Mouse (Mus musculus): ENCODE data around the gene Bcas3. TPM values are rescaled to one million over a fixed set of nuclear protein-coding genes. Genes with fewer than 3 reads are reported as not detected.
A peak's percentile ranks its signal among the peaks of the same experiment; 100 is the strongest.

Gene Bcas3
- total RNA-seq, 2 experiments from 2014 or later: 33.6 to 40.6 TPM

DNA sequence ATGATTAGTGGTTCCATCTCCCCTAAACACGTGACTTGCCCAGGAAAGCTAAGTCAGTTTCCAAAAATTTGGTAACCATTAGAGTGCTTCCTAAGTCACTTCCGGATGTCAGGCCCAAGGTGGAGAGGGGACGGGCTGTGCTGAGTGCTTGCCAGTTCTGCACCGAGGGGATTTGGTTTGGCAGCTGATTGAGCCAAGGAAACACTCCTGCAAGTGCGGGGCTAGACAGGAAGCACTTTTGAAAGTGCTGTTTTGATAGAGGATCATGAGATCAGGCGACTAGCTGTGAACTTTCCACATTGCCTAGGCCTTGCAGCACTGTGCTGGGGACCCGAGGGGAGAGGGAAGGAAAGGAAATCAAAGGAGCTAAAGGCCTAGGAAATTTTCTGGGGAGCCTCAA lies 262.5 kb downstream of the Bcas3 start:
- peak; percentile 79 to 89 for DNase-seq

DNA sequence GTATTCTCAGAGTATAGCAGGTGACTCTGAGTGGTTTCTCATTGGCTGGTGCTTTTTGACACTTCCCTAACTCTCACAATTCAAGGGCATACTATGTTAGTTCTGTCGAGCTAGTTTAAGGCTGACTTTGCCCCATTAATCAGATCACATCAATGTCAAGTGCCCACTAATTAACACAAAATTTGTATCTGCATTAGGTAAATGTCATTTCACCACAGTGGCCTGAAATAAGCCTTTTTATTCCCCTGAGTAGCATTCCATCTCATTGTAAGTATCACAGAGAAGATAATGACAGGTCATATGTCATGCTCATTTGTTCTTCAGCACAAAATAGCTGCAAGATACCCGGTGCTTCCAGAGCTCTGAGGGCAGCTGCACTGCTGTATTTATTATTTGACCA lies 268.5 kb downstream of the Bcas3 start:
- no peak for DNase-seq

DNA sequence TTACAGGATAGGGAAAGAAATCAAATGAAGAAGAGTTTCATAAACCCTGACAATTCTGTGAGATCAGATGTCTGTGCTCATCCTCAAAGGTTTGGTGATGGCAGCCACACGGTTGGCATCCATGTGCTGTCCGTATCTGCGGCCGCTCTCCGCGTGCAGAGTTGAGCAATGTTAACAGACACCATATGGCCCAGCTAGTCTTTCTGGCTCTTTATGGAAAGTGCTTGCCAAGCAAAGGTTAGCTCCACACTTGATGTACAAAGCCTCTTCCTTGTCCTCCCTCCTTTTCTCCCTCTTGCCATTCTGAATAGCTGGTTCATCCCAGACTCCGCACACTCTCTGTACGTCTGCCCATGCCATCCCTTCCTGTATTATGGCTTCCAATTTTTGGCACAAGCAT lies 269.0 kb downstream of the Bcas3 start:
- DNase-seq: peak; percentile 28 to 36

DNA sequence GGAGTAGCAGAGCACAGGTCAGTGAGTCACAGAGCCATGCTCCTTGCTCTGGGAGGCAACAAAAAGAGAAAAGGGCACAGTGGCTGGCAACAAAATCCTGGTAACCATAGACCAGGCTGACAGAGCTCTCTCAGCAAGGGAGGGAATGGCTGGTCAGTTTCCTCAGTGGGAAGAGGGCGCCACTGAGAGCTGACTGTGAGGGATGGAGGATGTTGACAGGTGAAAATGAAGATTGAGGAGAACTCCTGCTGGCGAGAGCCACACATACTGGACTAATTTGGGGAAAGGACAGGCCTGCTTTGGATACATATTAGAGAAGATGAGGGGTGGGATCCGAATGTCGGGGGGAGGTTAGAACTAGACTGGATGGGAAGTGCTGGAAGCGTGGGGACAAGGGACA lies 272.2 kb downstream of the Bcas3 start:
- no peak for DNase-seq

DNA sequence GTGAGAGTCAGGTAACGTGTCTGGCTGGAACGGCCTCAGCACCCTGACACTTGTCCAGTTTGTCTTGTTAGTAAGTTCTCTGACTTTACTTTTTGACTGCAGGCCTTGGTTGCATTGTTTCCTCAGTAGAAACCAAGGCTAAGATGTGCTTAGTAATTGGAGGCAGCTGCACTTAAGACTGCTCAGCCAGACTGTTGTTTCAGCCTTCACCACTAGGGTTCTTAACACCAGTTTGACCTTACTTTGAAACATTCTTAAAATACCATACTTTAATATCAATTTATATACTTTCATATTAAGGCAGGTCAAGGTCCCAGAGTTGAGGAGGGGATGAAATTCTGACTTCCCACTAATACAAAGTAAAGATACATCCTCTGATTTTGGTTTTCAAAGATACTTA lies 273.9 kb downstream of the Bcas3 start:
- DNase-seq: no peak

DNA sequence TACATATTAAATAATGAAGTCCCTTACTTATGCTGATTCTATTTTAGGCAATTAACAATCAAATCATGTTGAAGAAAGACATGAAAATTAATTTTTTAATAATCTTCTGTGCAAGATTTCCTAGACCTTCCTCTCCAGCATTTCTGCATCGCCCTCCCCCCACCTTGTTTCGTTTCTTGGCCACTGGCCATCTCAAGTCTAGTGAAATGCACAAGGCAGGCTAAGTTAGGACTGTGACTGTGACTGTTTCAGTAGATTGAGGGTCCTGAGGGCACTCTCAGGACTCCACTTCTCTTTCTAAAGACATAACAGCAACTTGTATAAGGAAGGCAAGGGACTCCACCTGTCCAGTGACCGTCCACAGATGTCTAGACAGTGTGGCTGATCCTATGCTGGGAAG lies 274.4 kb downstream of the Bcas3 start:
- DNase-seq: no peak

DNA sequence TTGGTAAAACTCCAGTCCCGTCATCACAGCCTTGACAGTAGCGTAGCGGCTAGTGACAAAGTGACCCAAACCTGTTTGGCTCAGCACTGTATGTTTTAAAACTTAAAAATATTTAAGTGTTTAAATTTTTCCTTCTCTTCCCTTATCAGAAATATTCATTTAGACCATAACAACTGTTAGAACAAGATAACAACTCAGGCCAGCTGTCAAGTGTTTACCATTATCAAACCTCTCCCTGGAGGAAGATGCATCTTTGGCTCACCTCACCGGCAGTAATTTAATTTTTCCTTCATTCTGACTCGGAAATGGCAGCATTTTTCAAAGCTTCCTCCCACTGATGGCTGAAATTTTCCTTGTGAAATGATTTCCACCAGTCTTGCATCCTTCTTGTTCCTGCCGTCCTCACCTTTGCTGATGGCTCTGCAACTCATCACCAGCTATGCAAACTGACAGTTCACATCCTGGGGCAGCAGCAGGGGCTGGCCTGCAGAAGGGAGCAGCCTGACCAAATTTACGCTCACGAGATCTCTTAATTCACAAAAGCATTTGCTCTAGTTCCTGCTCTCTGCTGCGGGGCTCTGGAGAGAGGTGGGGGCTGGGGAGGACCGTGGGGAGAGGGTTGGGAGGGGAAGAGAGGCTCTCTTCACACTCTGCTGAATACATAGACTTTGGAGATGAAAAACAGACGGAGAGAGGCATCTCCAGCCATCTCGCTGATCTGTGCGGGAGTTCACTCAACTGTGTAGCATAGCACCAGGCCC lies 275.5 kb downstream of the Bcas3 start:
- no peak for DNase-seq

DNA sequence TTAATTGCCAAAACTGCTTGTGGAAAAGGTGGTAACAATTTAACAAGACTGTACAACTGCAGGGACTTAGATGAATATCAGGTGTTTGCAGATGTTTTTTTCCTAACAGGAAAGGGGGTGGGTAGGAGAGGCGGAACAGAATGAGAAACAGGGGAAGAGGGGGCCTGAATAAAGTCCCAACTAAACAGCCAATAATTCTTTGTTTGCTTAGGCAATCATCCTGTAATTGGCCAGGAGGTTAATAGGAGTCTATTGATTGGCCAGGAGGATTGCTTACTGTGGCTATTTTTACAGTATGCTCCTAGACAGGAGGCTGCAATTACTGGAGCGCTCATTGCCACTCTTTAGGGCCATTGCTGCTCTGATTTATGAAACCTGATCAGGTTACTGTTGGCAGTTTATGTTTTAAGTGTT lies 279.6 kb downstream of the Bcas3 start:
- DNase-seq: no peak

DNA sequence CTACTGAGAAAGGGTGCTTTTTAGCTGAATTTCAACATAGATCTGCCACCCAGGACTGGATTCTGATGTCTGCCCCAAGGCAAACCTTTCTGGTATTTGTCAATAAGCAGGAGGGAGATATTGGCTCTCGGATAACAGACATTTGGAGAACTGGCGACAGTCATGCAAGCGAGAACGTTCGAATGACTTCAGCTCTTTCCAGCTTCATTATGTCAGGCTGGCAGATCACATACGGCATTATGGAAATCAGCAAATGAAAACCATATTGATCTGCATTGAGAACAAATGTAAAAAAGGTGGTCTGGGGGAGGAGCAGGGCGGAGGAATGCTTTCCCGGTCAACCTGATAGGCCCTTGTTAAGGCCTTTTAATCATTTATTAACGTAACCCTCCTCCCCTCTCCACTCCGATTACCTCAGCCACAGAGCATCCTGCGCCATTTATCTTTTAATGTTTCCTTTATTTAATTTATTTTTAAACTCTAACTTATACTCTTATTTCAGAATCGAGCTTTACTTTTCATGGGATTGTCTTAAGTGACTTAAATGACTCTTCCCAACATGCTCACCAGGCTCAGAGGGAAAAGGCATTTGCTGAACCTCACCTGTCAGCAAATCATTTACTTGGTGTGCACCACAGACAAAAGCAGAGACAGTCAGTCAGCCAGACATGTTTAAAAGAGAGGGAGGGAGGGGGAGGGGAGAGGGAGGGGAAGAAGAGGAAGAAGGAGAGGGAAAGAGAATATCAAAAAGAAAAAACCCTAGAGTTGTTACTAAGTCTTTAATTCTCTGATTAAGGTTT lies 285.9 kb downstream of the Bcas3 start:
- DNase-seq: no peak

DNA sequence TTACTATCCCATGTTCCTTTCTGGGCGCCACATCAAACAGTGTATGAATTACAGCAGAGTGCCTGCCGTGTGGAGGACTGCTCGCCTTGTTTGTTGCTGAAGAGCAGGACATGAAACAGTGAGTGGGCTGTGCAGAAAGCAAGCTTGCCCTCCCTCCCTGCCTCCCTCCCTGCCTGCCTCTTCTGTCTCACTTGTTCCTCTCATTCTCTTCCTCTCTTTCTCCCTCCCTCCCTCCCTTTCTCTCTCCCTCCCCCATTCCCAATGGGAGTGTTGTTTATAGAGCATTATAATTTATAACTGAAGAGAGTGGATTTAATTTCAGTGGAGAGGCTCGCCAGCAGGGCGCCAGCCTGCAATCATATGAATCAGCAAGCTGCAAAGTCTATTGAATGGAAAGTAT lies 287.7 kb downstream of the Bcas3 start:
- no peak for DNase-seq

DNA sequence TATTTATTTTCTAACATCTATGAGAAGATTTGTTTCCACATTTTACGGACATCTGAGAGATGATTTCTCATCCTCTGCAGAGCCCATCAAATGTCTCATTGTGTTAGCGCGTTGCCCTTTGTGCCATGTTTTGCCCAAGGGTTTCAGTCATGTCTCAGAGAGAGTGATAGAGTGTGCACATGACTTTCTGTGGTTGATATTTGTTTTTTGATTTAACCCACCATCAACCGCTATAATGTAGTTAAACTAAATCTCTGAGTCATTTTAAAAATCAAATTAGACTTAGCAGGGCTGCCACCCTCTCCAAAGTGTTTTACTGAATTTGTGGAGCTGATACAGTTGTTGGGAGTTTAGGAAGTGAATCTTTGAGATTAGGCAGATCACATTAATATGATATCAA lies 288.5 kb downstream of the Bcas3 start:
- DNase-seq: no peak

DNA sequence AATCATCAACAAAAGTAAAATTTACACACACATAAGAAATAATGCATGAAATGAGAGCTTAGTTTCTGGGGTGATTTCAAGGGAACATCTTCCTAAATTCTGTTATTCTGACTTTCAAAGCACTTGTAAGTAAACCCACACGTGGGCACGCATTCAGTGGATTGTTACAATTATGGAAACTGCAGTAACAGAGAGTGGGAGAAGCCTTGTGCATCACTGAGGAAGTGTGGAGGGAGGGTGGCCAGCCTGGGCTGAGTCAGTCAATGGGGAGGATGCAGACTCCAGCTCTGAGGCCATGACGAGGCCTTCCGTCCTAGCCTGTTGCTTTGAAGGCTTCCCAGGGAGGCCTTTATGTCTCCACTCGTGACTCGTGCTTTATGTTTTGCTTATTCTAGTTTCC lies 289.6 kb downstream of the Bcas3 start:
- peak in 1 of 2 experiments; percentile 8 for DNase-seq

DNA sequence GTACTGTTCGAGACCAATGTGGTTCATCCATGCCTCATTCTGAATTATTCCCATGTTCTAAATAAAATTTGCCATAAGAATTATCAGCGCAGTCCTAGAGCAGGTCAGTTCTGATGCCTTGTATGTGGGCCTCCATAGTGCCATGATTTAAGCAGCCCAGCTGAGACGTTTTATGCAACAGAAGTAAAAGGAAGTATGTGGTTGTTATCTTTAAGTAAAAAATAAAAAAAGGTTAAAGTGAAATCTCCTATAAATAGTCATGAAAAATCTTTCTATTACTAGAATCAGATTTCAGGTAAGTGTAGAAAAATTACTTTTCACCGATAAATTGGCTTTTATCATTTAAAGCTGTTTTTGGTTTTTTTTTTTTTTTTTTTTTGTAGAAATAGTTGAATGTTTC lies 290.1 kb downstream of the Bcas3 start:
- no peak for DNase-seq

DNA sequence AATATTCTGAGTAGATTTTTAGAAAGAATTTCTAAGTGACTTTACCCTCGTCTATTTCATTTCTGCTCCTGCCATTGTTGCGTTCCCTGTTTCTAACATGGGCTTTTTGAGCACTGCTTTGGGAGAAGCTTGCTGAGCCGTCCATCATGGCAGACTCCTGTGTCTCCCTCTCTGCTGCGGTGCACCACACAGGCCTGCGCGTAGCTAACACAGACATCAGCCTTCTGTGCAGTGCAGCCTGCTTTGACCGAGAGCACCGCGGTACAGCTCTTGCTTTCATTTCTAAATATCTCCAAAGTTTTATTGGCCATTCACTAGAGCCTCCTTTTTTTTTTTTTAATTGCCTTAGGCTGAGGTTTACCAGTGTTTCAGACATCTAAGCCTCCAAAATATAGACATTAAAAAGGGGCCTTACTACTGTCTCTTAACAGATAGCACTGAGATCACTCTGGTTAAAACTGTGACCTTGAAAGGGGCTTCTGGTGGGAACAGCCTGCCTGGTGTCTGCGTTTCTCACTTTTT lies 290.6 kb downstream of the Bcas3 start:
- DNase-seq: no peak

DNA sequence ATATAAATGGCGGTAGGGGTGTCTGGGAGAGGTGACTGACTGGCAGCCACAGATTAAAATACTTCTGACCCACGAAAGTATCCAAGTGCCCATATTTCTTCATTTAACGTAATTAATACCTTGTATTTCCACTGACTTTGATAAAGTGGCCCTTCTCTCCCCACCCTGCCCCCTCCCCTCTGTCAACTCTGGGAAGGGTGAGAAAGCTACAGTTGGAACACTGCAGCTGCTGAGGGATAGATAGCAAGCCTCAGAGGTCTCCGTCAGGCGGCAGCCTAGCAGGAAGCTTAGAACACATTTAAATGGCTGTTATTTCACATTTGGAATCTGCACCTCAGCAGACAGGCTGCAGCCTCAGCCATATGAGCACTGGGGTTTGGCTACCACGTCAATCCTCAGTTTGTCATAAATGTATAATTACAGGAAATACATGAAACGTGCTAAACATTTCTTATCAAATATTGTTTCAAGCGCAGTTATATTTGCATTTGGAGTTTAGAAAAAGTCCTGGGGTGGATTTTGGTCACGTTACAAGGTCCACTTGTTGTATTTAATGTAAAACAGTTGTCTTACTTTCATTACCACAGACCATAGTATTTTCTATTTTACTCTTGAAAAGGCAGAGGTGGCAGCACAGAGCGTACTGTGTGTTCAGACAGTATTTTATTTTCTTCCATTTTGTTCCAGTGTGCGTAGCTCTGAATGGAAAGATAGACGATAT lies 291.2 kb downstream of the Bcas3 start:
- no peak for DNase-seq

DNA sequence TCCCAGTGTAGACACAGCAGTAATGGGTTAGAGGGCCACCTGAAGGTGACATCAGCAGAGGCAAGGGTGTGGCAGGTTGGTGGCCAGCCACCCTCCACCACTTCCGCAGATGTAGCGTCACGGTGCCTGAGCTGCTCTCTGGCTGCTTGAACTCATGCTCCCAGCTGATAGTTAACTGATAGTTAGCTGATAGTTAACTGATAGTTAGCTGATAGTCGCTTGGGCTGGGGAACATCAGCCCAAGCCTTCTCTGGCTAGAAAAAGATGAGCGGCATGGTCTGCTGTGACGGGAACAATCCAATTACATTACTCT lies 291.7 kb downstream of the Bcas3 start:
- DNase-seq: no peak

DNA sequence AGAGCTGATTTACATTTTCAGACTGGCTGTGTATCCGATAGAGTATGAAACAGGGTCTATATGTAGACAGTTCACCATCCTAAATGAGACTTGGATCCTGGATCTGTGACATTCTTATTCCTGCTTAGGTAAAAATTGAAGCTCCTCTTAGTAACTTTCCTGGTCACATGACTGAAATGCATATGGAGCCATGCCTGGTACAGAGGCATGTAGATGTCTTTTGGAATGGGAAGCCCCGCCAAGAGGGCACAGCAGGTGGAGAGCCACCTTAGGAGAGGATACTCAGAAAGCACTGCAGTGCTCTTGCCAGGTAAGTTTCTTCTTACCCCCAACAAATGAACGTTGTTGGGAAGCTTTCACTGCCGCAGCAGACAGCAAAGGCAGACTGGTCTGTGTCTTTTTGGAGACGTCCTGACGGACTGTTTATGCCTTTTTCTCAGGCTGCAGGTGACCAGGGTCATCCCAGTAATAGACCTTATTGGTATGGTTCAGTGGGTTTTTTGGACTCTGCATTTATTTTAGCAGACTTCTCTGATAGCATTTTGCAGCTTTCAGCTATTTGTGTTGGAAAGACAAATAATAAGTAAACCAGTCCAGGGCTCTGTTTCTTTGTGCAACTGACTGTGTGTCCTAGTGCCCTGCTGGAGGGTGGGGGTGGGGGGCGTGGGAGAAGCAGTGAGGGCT lies 292.3 kb downstream of the Bcas3 start:
- DNase-seq: no peak

DNA sequence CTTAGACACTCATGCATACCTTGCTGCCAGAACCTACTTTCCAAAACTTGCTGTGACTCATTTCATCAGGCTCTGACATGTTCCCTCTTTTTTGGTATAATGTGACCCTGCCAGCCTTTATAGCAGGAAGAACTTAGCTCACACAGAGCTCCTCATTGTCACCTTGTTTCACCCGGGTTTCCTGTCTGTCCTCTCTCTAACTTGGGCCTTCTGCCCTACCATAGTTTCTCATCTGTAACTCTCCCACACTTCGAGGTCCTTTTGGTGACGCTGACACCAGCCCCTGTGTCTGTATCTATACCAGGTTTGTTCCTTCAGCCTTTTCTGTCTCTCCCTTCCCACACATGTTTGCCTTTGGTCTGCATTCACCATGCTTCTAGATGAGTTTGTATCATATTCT lies 295.9 kb downstream of the Bcas3 start:
- no peak for DNase-seq

DNA sequence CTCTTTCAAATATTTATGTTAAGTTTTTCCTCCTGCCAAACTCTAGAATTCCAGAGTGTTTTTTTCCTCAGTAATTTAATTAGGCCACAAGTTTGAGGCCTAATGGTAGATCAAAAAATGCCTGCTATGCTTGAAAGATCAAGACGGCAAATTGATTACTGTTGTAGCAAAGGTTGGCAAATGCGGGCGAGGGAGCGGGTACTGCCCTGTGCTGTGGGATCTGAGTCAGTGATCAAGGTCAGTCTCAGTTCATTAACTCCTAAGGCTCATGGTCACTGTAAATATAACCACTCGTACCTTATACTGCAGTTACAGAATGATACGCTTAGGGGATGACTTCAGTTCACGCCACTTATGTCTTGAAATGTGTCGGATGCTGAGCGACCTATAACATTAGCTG lies 296.4 kb downstream of the Bcas3 start:
- no peak for DNase-seq

DNA sequence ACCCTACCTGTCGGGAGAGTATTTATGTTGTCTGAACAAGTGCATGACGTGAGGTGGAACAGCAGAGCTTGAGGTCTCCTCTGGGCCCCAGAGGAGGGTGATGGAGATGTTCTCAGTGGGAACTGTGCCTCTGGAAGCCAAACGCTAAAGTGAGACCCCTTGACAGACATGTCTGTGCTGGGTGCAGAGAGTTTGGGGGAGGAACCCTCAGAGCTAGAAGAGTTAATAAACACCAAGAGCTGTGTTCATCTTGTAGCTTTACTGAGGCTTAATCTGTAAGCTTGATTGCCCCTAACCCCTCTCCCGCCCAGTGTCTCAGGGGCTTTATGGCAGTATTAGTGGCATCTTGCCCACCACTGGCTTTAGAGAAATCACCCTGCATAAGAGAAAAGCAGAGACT lies 304.5 kb downstream of the Bcas3 start:
- no peak for DNase-seq

DNA sequence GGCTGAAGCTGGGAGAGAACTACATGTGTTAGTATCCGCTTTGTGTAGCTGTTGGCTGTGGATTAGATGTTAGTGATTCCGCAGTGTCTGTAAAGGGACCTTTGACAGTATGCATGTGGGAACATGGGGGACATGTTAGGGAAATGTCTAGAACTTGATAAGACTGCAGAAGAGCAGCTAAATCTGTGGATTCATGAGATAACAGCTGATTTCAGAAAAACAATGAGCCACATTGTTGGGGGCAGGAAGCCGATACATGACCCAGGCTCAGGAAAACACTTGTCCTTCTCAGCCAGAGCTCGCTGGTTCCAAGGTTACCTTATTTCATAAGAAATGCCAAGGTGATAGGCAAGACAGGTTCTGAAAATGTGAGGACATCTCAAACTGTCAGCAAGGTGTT lies 307.3 kb downstream of the Bcas3 start:
- no peak for DNase-seq

DNA sequence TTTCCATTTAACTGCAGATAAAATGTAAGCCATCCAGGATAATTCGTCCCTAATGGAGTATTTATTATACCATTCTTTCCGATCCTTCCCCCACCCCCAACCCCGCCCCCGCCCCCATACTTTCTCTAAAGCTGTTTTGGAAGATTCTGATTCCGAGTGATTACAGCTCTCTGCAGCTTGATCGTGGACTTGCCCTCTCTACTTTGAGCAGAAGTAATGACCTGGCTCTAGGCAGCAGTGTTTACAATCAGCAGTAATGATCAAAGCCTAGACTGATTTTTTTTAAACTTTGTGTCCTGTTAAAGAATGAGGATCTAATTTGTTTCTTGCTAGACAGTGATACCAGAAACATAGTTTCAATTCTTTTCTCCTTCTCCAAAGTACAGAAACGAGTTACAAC lies 314.2 kb downstream of the Bcas3 start:
- no peak for DNase-seq

DNA sequence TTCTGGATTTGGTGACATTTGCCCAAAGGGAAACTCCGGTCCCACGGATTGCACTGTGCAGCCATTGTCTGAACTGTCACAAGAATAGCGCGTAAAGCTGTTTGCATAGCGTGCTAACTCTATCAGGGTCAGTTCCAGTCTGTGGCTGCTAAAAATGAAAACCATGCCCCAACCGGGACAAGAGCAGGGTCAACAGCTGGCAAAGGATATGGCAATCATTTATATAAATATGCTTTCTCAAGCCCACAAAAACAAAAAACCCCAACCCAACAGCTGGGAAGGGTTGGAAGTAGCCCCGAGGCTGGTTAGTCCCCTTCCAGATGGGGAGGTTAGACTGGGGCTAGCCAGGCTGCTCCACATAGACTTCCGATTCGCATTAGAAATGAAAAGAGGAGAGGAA lies 314.8 kb downstream of the Bcas3 start:
- DNase-seq: no peak
